Mouse (Mus musculus) G1E (cell line): ENCODE measurements around the gene Pikfyve. TPM values are rescaled to one million over a fixed set of nuclear protein-coding genes. Genes with fewer than 3 reads are reported as not detected.

Experiments used
- ATAC-seq: 2 replicates; pipeline ENCODE4 v1.8.0; 2016; ENCODE audit warnings: mild to moderate bottlenecking; ENCODE audit not compliant: insufficient number of reproducible peaks, poor library complexity, low FRiP score, severe bottlenecking; ENCODE audit errors: extremely low read depth
- DNase-seq: peaks from one replicate; pipeline ENCODE4 v3.0.0; 2012; ENCODE audit warnings: low spot score
- H3K27me3 ChIP-seq: 2 replicates; pipeline ENCODE4 v1.6.1; 2012; ENCODE audit warnings: mild to moderate bottlenecking, low read length, inconsistent platforms; ENCODE audit not compliant: insufficient read depth
- H3K36me3 ChIP-seq: replicated peaks from 2 replicates; pipeline ENCODE3; 2012; ENCODE audit warnings: mild to moderate bottlenecking, inconsistent platforms
- H3K4me1 ChIP-seq: 2 replicates; pipeline ENCODE4 v1.6.1; 2012; ENCODE audit warnings: low read depth, low read length, inconsistent platforms, mixed read lengths; ENCODE audit not compliant: insufficient read depth
- H3K4me3 ChIP-seq: 2 replicates; pipeline ENCODE4 v1.5.1; 2012; ENCODE audit warnings: low read depth, mild to moderate bottlenecking, inconsistent platforms, low read length, moderate library complexity, mixed read lengths
- H3K9me3 ChIP-seq: replicated peaks from 2 replicates; pipeline ENCODE4 v1.6.1; 2012; ENCODE audit warnings: inconsistent platforms
- CTCF ChIP-seq: IDR thresholded peaks from 2 replicates; pipeline ENCODE4 v1.5.1; 2012; ENCODE audit warnings: low read depth, low read length, inconsistent platforms, mixed read lengths
- GATA1 ChIP-seq: IDR thresholded peaks from 2 replicates; pipeline ENCODE4 v1.6.1; 2012; ENCODE audit warnings: borderline replicate concordance, low read length, inconsistent platforms, mixed read lengths
- GATA2 ChIP-seq: IDR thresholded peaks from 2 replicates; pipeline ENCODE4 v1.6.1; 2012; ENCODE audit warnings: low read depth, low read length, inconsistent platforms, borderline replicate concordance
- POLR2AphosphoS5 ChIP-seq: IDR thresholded peaks from 2 replicates; pipeline ENCODE4 v1.6.1; 2012; ENCODE audit warnings: low read depth, low read length, inconsistent platforms; ENCODE audit not compliant: insufficient replicate concordance
- TAL1 ChIP-seq: conservative IDR thresholded peaks from 2 replicates; pipeline ENCODE4 v1.6.1; 2012; ENCODE audit warnings: low read depth, low read length, inconsistent platforms, mixed read lengths
- polyA plus RNA-seq: library from polyadenylated mRNA; stranded (reverse); fragments of >175 nt; gene quantifications from 2 replicates; pipeline ENCODE4 v1.2.3, GENCODE M21; 2012
- total RNA-seq, 2 experiments: library from RNA; stranded (forward) in 1 of 2; stranded (reverse) in 1 of 2; fragments of 200-1000 nt in 1 of 2; fragments of >200 nt in 1 of 2; fragmentation: Nextera tagmentation in 1 of 2; gene quantifications; 2 replicates each; pipeline ENCODE4 v1.2.3; 2014 to 2017

Gene Pikfyve
- total and polyA plus RNA-seq, 3 experiments, result 56.3 to 95.4 (median 81.1) TPM

GRCm38 (mm10) chr1:65312896-65313295 lies 126.4 kb downstream of the Pikfyve start:
- no peak for ATAC-seq
- no peaks in the 10 kb centered on the region for H3K4me1 ChIP-seq
- H3K9me3 ChIP-seq, result no peaks in the 10 kb centered on the region
- H3K36me3 ChIP-seq, result no peaks in the 10 kb centered on the region
- H3K4me3 ChIP-seq, result no peak overlapping the region
- TF ChIP-seq POLR2AphosphoS5 (no peak), TAL1 (no peak), CTCF (no peak), GATA1 (no peak), GATA2 (no peak)
- no peak for DNase-seq
- peaks cover 32% of the 10 kb centered on the region for H3K27me3 ChIP-seq

- Histone ChIP-seq H3K9me3 (no peaks in the 10 kb centered on the region), H3K36me3 (no peaks in the 10 kb centered on the region), H3K4me3 (no peak overlapping the region), H3K27me3 (peaks cover 26% of the 10 kb centered on the region), H3K4me1 (no peaks in the 10 kb centered on the region)
- DNase-seq (no peak), ATAC-seq (no peak)
- TF ChIP-seq TAL1 (no peak), GATA1 (no peak), CTCF (no peak), POLR2AphosphoS5 (no peak), GATA2 (no peak)
Measured at GRCm38 (mm10) chr1:65314054-65315021, 127.9 kb downstream of the Pikfyve start.

GRCm38 (mm10) chr1:65315022-65315407 lies 128.5 kb downstream of the Pikfyve start:
- TF ChIP-seq GATA1 (no peak), GATA2 (no peak), TAL1 (no peak), POLR2AphosphoS5 (no peak), CTCF (no peak)
- H3K27me3 ChIP-seq, result peaks cover 26% of the 10 kb centered on the region
- ATAC-seq, result no peak
- H3K36me3 ChIP-seq, result no peaks in the 10 kb centered on the region
- no peaks in the 10 kb centered on the region for H3K9me3 ChIP-seq
- H3K4me3 ChIP-seq, result no peak overlapping the region
- DNase-seq, result no peak
- H3K4me1 ChIP-seq, result no peaks in the 10 kb centered on the region

Other genes with a start within 250 kb of the Pikfyve start
- 25.8 and 33.5 TPM in 2 replicates for gene Plekhm3, start 229.9 kb upstream of the Pikfyve start, total RNA-seq (2014; fragmentation: Nextera tagmentation)
- gene Plekhm3, start 229.9 kb upstream of the Pikfyve start, total RNA-seq (2017), result 5.6 and 8.0 TPM in 2 replicates
- 2.9 and 3.0 TPM in 2 replicates for gene Plekhm3, start 229.9 kb upstream of the Pikfyve start, polyA plus RNA-seq
- not detected in 2 replicates for gene Akr1cl, start 153.9 kb upstream of the Pikfyve start, total RNA-seq (2014; fragmentation: Nextera tagmentation)
- 0.27 and 0.46 TPM in 2 replicates for gene Akr1cl, start 153.9 kb upstream of the Pikfyve start, total RNA-seq (2017)
- gene Akr1cl, start 153.9 kb upstream of the Pikfyve start, polyA plus RNA-seq, result not detected in 2 replicates
- gene Cryge, start 135.5 kb upstream of the Pikfyve start, total RNA-seq (2014; fragmentation: Nextera tagmentation), result not detected in 2 replicates
- 0.76 TPM in 1 of 2 replicates, not detected in the other for gene Cryge, start 135.5 kb upstream of the Pikfyve start, total RNA-seq (2017)
- gene Cryge, start 135.5 kb upstream of the Pikfyve start, polyA plus RNA-seq, result not detected in 2 replicates
- not detected in 2 replicates for gene Crygd, start 123.2 kb upstream of the Pikfyve start, total RNA-seq (2014; fragmentation: Nextera tagmentation)
- gene Crygd, start 123.2 kb upstream of the Pikfyve start, total RNA-seq (2017), result 0.49 TPM in 1 of 2 replicates, not detected in the other
- not detected in 2 replicates for gene Crygd, start 123.2 kb upstream of the Pikfyve start, polyA plus RNA-seq
- gene Crygc, start 113.0 kb upstream of the Pikfyve start, total RNA-seq (2014; fragmentation: Nextera tagmentation), result not detected in 2 replicates
- not detected in 2 replicates for gene Crygc, start 113.0 kb upstream of the Pikfyve start, total RNA-seq (2017)
- gene Crygc, start 113.0 kb upstream of the Pikfyve start, polyA plus RNA-seq, result not detected in 2 replicates
- not detected in 2 replicates for gene Crygb, start 104.4 kb upstream of the Pikfyve start, total RNA-seq (2014; fragmentation: Nextera tagmentation)
- gene Crygb, start 104.4 kb upstream of the Pikfyve start, total RNA-seq (2017), result not detected in 2 replicates
- gene Crygb, start 104.4 kb upstream of the Pikfyve start, polyA plus RNA-seq, result not detected in 2 replicates
- gene Cryga, start 83.3 kb upstream of the Pikfyve start, total RNA-seq (2014; fragmentation: Nextera tagmentation), result not detected in 2 replicates
- gene Cryga, start 83.3 kb upstream of the Pikfyve start, total RNA-seq (2017), result not detected in 2 replicates
- not detected in 2 replicates for gene Cryga, start 83.3 kb upstream of the Pikfyve start, polyA plus RNA-seq
- gene Gm28845, start 67.1 kb upstream of the Pikfyve start, total RNA-seq (2014; fragmentation: Nextera tagmentation), result not detected in 2 replicates
- not detected in 2 replicates for gene Gm28845, start 67.1 kb upstream of the Pikfyve start, total RNA-seq (2017)
- not detected in 2 replicates for gene Gm28845, start 67.1 kb upstream of the Pikfyve start, polyA plus RNA-seq
- gene D630023F18Rik, start 63.5 kb upstream of the Pikfyve start, total RNA-seq (2014; fragmentation: Nextera tagmentation), result 1.1 TPM in 1 of 2 replicates, not detected in the other
- 0.05 and 0.06 TPM in 2 replicates for gene D630023F18Rik, start 63.5 kb upstream of the Pikfyve start, total RNA-seq (2017)
- 0.07 TPM in 1 of 2 replicates, not detected in the other for gene D630023F18Rik, start 63.5 kb upstream of the Pikfyve start, polyA plus RNA-seq
- gene Idh1, start 183 bp upstream of the Pikfyve start, total RNA-seq (2014; fragmentation: Nextera tagmentation), result 24.2 and 29.9 TPM in 2 replicates
- gene Idh1, start 183 bp upstream of the Pikfyve start, total RNA-seq (2017), result 102 and 111 TPM in 2 replicates
- 1.2 and 1.9 TPM in 2 replicates for gene Idh1, start 183 bp upstream of the Pikfyve start, polyA plus RNA-seq
- gene Pth2r, start 95.4 kb downstream of the Pikfyve start, total RNA-seq (2014; fragmentation: Nextera tagmentation), result not detected in 2 replicates
- gene Pth2r, start 95.4 kb downstream of the Pikfyve start, total RNA-seq (2017), result not detected in 2 replicates
- not detected in 2 replicates for gene Pth2r, start 95.4 kb downstream of the Pikfyve start, polyA plus RNA-seq